Mouse (Mus musculus) gastrocnemius, postnatal 25 days (tissue): Measurements from ENCODE around the gene 9130008F23Rik. TPM values are rescaled to one million over a fixed set of nuclear protein-coding genes. Genes with fewer than 3 reads are reported as not detected.

Source experiments
- total RNA-seq, 2 experiments: library from RNA; stranded (reverse); gene quantifications; 1 replicate in 1 of 2; 2 replicates in 1 of 2; pipeline ENCODE4 v1.2.3; 2021

9130008F23Rik gene
- total RNA-seq, 2 experiments from 2014 or later: 0.20 to 0.48 TPM

Other genes with a start within 250 kb of the 9130008F23Rik start
- gene Esp3, start 248.5 kb downstream of the 9130008F23Rik start, total RNA-seq: not detected
- not detected for gene Esp1, start 153.4 kb downstream of the 9130008F23Rik start, total RNA-seq
- not detected for gene Crisp2, start 73.6 kb downstream of the 9130008F23Rik start, total RNA-seq
- not detected for gene Rhag, start 69.4 kb downstream of the 9130008F23Rik start, total RNA-seq
- gene Glyatl3, start 33.8 kb upstream of the 9130008F23Rik start, total RNA-seq: not detected
- 10 to 100 TPM; 63.3 to 68.0 TPM for gene Mut, start 54.1 kb upstream of the 9130008F23Rik start, total RNA-seq
- gene Cenpq, start 54.5 kb upstream of the 9130008F23Rik start, total RNA-seq: 1 to 10 TPM; 2.9 to 3.4 TPM